Mouse (Mus musculus) G1E (cell line): ENCODE measurements around the gene Avil. TPM values are rescaled to one million over a fixed set of nuclear protein-coding genes. Genes with fewer than 3 reads are reported as not detected.

Experiments
- ATAC-seq: 2 replicates; pipeline ENCODE4 v1.8.0; 2016; ENCODE audit warnings: mild to moderate bottlenecking; ENCODE audit not compliant: insufficient number of reproducible peaks, poor library complexity, low FRiP score, severe bottlenecking; ENCODE audit errors: extremely low read depth
- DNase-seq: peaks from one replicate; pipeline ENCODE4 v3.0.0; 2012; ENCODE audit warnings: low spot score
- H3K27me3 ChIP-seq: 2 replicates; pipeline ENCODE4 v1.6.1; 2012; ENCODE audit warnings: mild to moderate bottlenecking, low read length, inconsistent platforms; ENCODE audit not compliant: insufficient read depth
- H3K36me3 ChIP-seq: replicated peaks from 2 replicates; pipeline ENCODE3; 2012; ENCODE audit warnings: mild to moderate bottlenecking, inconsistent platforms
- H3K4me1 ChIP-seq: 2 replicates; pipeline ENCODE4 v1.6.1; 2012; ENCODE audit warnings: low read depth, low read length, inconsistent platforms, mixed read lengths; ENCODE audit not compliant: insufficient read depth
- H3K4me3 ChIP-seq: 2 replicates; pipeline ENCODE4 v1.5.1; 2012; ENCODE audit warnings: low read depth, mild to moderate bottlenecking, inconsistent platforms, low read length, moderate library complexity, mixed read lengths
- H3K9me3 ChIP-seq: replicated peaks from 2 replicates; pipeline ENCODE4 v1.6.1; 2012; ENCODE audit warnings: inconsistent platforms
- CTCF ChIP-seq: IDR thresholded peaks from 2 replicates; pipeline ENCODE4 v1.5.1; 2012; ENCODE audit warnings: low read depth, low read length, inconsistent platforms, mixed read lengths
- GATA1 ChIP-seq: IDR thresholded peaks from 2 replicates; pipeline ENCODE4 v1.6.1; 2012; ENCODE audit warnings: borderline replicate concordance, low read length, inconsistent platforms, mixed read lengths
- GATA2 ChIP-seq: IDR thresholded peaks from 2 replicates; pipeline ENCODE4 v1.6.1; 2012; ENCODE audit warnings: low read depth, low read length, inconsistent platforms, borderline replicate concordance
- POLR2AphosphoS5 ChIP-seq: IDR thresholded peaks from 2 replicates; pipeline ENCODE4 v1.6.1; 2012; ENCODE audit warnings: low read depth, low read length, inconsistent platforms; ENCODE audit not compliant: insufficient replicate concordance
- TAL1 ChIP-seq: conservative IDR thresholded peaks from 2 replicates; pipeline ENCODE4 v1.6.1; 2012; ENCODE audit warnings: low read depth, low read length, inconsistent platforms, mixed read lengths
- polyA plus RNA-seq: library from polyadenylated mRNA; stranded (reverse); fragments of >175 nt; gene quantifications from 2 replicates; pipeline ENCODE4 v1.2.3, GENCODE M21; 2012
- total RNA-seq, 2 experiments: library from RNA; stranded (forward) in 1 of 2; stranded (reverse) in 1 of 2; fragments of 200-1000 nt in 1 of 2; fragments of >200 nt in 1 of 2; fragmentation: Nextera tagmentation in 1 of 2; gene quantifications; 2 replicates each; pipeline ENCODE4 v1.2.3; 2014 to 2017

Gene Avil
- total and polyA plus RNA-seq, 3 experiments: 0.05 TPM; not detected in 2

DNA sequence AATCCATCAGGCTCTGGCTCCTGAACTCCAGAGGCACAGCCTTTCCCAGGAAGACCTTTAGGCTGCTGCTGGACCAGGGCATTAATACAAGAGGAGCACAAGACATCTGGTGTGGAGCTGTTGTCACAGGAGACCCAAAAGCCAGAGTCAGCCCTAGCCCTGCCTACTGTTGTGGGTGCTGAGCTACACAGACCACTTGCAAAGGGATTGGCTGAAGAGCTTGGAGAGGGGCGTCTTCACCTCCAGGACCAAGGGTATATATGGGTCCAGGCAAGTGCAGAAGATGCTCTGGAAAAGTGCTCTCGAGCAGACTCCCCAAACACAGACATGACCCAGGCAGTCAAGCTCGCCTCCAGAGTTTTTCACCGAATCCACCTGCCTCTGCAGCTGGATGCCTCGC is 47.4 kb downstream of the Avil start, which contains the start of gene Cyp27b1:
Cyp27b1 (plus strand) TSS at position 297 of the 400 bp plus-strand sequence.
- Histone ChIP-seq H3K27me3 (peaks cover 30% of the 10 kb centered on the region), H3K36me3 (peaks cover 52% of the 10 kb centered on the region), H3K4me3 (no peak within 1 kb of the TSS), H3K4me1 (peaks cover 12% of the 10 kb centered on the region), H3K9me3 (no peaks in the 10 kb centered on the region)
- TF ChIP-seq POLR2AphosphoS5 (no peak), TAL1 (no peak), GATA1 (no peak), GATA2 (no peak), CTCF (no peak)
- DNase-seq (no peak), ATAC-seq (no peak)

DNA sequence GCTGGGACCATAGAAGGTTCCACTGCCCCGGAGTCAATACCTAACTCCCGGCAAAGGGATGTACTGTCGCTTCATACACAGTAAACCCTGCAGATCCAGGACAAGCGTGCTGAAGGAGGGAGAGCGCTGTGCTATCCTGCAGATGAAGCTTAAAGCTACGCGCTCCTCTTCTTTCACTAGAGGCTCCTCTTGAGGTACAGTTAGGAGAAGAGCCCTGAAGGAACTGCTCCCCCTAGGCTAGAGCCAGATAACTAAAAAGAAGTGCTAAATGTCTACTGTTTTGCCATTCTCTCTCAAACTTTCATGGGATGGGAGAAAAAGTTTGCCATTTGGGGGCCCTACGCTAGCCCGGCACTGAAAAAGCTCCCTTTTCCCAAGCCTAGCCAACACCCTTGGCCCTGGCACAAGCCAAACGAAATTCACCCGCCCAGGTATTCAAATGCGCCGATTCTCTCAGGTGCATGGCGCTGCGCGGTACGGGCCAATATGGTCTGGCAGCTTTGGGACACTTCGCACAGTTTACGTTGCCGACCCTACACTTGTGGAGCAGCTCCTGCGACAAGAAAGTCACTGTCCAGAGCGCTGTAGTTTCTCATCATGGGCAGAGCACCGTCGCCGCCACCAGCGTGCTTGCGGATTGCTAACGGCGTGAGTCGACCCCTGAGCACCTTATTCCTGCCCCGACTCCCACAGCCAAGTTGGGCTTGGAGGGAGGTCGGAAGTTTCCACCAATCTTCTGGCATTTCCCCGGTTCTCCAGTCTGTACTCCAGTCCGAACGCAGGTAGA is 48.3 kb downstream of the Avil start:
- TF ChIP-seq GATA2 (no peak), GATA1 (no peak), TAL1 (no peak), CTCF (no peak), POLR2AphosphoS5 (no peak)
- Histone ChIP-seq H3K36me3 (peaks cover 44% of the 10 kb centered on the region), H3K9me3 (no peaks in the 10 kb centered on the region), H3K4me3 (no peak overlapping the region), H3K27me3 (peaks cover 36% of the 10 kb centered on the region), H3K4me1 (peaks cover 4% of the 10 kb centered on the region; the same call in 1 of the 2 replicates)
- DNase-seq (no peak), ATAC-seq (no peak)

DNA sequence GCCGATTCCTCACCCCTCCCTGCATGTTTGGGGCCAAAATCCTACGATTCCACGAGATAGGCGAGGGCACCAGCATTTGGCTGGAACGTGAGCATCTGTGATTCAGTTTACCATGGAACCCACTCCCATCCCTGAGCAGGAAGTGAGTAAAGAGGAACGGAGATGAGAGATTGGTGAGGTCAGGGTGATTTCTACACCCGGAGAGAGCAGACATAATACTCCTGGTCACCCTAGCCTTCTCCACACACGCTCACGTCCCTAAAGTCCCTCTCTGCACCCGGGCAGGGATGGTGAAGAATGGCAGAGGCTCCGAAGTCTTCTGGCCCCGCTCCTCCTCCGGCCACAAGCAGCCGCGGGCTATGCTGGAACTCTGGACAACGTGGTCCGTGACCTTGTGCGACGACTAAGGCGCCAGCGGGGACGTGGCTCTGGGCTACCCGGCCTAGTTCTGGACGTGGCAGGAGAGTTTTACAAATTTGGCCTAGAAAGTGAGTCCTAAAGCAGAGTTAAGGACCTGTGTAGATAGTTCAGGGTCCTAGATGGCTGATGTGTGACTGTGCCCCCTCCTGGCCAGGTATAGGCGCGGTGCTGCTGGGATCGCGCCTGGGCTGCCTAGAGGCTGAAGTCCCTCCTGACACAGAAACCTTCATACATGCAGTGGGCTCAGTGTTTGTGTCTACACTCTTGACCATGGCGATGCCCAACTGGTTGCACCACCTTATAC is 49.0 kb downstream of the Avil start:
- Histone ChIP-seq H3K4me3 (no peak overlapping the region), H3K9me3 (no peaks in the 10 kb centered on the region), H3K36me3 (peaks cover 36% of the 10 kb centered on the region), H3K4me1 (peaks cover 4% of the 10 kb centered on the region; the same call in 1 of the 2 replicates), H3K27me3 (peaks cover 39% of the 10 kb centered on the region)
- no peak for TF ChIP-seq GATA1
- no peak for TF ChIP-seq CTCF
- TF ChIP-seq POLR2AphosphoS5: no peak
- TF ChIP-seq TAL1: no peak
- no peak for TF ChIP-seq GATA2
- no peak for ATAC-seq
- no peak for DNase-seq

DNA sequence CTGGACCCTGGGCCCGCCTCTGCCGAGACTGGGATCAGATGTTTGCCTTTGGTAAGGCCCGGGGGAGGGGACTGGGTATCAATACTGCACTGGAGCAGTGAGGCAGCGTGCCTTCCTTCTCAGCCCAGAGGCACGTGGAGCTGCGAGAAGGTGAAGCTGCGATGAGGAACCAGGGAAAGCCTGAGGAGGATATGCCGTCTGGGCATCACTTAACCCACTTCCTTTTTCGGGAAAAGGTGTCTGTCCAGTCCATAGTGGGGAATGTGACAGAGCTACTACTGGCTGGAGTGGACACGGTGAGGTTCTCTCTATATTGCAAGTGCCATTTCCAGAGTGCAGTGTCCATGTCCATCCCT is 49.6 kb downstream of the Avil start:
- Histone ChIP-seq H3K9me3 (no peaks in the 10 kb centered on the region), H3K36me3 (peaks cover 31% of the 10 kb centered on the region), H3K27me3 (peaks cover 42% of the 10 kb centered on the region), H3K4me1 (peaks cover 4% of the 10 kb centered on the region; the same call in 1 of the 2 replicates), H3K4me3 (no peak overlapping the region)
- ATAC-seq (no peak), DNase-seq (no peak)
- TF ChIP-seq POLR2AphosphoS5: no peak
- TF ChIP-seq CTCF: no peak
- no peak for TF ChIP-seq GATA1
- TF ChIP-seq GATA2: no peak
- no peak for TF ChIP-seq TAL1

DNA sequence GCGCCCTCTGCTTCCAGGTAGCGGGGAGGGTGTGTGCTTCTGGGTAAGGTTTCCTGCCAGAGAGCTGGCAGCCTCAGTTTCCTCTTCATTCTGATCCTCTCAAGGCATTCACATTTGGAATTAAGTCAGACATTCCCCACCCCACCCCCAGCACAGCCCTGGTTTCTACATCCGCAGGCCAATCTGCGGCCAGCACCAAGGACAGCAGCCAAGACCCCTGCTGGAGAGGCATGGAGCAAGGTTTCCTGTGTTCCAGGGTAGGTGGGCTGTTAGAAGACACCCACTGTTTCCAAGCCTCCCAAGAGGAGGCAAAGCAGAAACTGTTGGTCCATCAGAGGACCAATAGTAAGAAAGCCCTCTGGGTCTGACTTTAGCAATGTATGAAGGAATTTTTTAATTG is 54.1 kb downstream of the Avil start:
- no peak for DNase-seq
- Histone ChIP-seq H3K36me3 (peaks cover 6% of the 10 kb centered on the region), H3K4me1 (peaks cover 20% of the 10 kb centered on the region), H3K9me3 (peaks cover 5% of the 10 kb centered on the region; the same call in 1 of the 2 replicates), H3K4me3 (no peak overlapping the region), H3K27me3 (peaks cover 69% of the 10 kb centered on the region)
- TF ChIP-seq CTCF: no peak
- TF ChIP-seq POLR2AphosphoS5: no peak
- no peak for TF ChIP-seq TAL1
- no peak for TF ChIP-seq GATA1
- no peak for TF ChIP-seq GATA2
- ATAC-seq: no peak

DNA sequence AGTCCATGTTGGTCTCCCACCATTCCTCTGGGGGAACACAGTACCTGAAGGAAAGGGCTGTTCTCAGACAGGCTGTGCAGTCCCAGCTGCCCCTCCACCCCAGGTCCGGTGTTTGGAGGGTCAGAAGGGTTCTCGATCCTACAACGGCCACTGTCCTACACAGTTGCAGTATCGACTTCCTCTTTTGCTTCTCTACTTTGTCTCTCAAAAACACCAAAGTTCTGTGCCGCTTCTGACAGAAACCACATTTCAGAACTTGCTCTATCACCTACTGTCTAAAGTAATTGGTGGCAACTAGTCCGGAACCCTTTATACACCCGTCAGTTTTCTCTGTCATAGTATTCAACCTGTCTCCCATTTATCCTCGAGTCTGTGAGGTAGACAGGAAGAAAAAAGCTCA is 54.9 kb downstream of the Avil start:
- Histone ChIP-seq H3K4me3 (no peak overlapping the region), H3K4me1 (peaks cover 22% of the 10 kb centered on the region), H3K9me3 (peaks cover 5% of the 10 kb centered on the region; the same call in 1 of the 2 replicates), H3K36me3 (peaks cover 6% of the 10 kb centered on the region), H3K27me3 (peaks cover 70% of the 10 kb centered on the region)
- no peak for DNase-seq
- ATAC-seq: no peak
- TF ChIP-seq POLR2AphosphoS5 (no peak), GATA1 (no peak), GATA2 (no peak), CTCF (no peak), TAL1 (no peak)
